23 mouse cellular contexts compared by ENCODE assay signal in genomic region chr3:33967184-33967583, GRCm38 (mm10). TPM values are rescaled to one million over a fixed set of nuclear protein-coding genes. Genes with fewer than 3 reads are reported as not detected.
A peak's percentile ranks its signal among the peaks of the same experiment; 100 is the strongest.
DNase-seq lines count a peak whose midpoint lies in the region; ATAC-seq and TF ChIP-seq lines count a peak whose summit lies in the region.
"Had no signal": no experiment of that assay in that cellular context is flagged by ENCODE, and none has a peak within 500 bp of the region (broad histone marks: within the 10 kb centered on the region; RNA-seq: fewer than 3 reads in every experiment).

No protein-coding gene starts in this region.

- H3K9me3 ChIP-seq in CH12.LX (replicated peaks; ENCODE audit: low read length) = no peaks in the 10 kb centered on the region
- H3K9me3 ChIP-seq in MEL (replicated peaks; ENCODE audit: insufficient read depth, low read length) = no peaks in the 10 kb centered on the region
- no peaks in the 10 kb centered on the region for H3K9me3 ChIP-seq in intestine, embryonic 16.5 days (ENCODE audit: control insufficient read depth, low read length)
- H3K9me3 ChIP-seq: G1E had no signal

- H3K36me3 ChIP-seq in CH12.LX (replicated peaks in 1 of 2; ENCODE audit: control insufficient read depth in 1 of 2, insufficient read depth in 1 of 2, low read length in 1 of 2) = no peaks in the 10 kb centered on the region
- peaks cover 0 to 16% of the 10 kb centered on the region in 2 experiments; a peak in 2 of 4 replicates for H3K36me3 ChIP-seq in MEL (ENCODE audit: control insufficient read depth in 1 of 2, insufficient read depth in 2 of 2, low read length in 2 of 2)
- H3K36me3 ChIP-seq in intestine, embryonic 16.5 days (ENCODE audit: control insufficient read depth, insufficient read depth, low read length) = no peaks in the 10 kb centered on the region
- H3K36me3 ChIP-seq: G1E had no signal

- no peak for ATAC-seq in intestine, embryonic 16.5 days
- ATAC-seq: activated CD4-positive, CD25-positive, alpha-beta regulatory T cell, adult 4 months; CD4-positive, CD25-positive, alpha-beta regulatory T cell, adult 4 months; Patski had no signal

- no peak for TF ChIP-seq POLR2A in CH12.LX (IDR thresholded peaks at IDR 0.05; ENCODE audit: low read depth, low read length)
- TF ChIP-seq POLR2A in MEL (IDR thresholded peaks at IDR 0.05; ENCODE audit: control insufficient read depth in 1 of 2, insufficient read depth in 1 of 2, low read depth in 1 of 2, low read length in 2 of 2, poor library complexity in 1 of 2) = no peak

- H3K27ac ChIP-seq in CH12.LX (ENCODE audit: insufficient read depth, low read depth) (no peak overlapping the region), MEL (ENCODE audit: control insufficient read depth, low read depth, low read length) (no peak overlapping the region; the same call in 1 of the 2 replicates)
- no peak overlapping the region for H3K27ac ChIP-seq in intestine, embryonic 16.5 days (ENCODE audit: low read length)

- in situ Hi-C loops in CH12.LX (cut with MboI; ENCODE audit: low pct_ligation_motif_present, low pct_unique_long_range_greater_than_20kb, low sequenced_read_pairs) = no loop called here

- no peak for TF ChIP-seq CTCF in CH12.LX (conservative IDR thresholded peaks at IDR 0.05 in 1 of 2, IDR thresholded peaks at IDR 0.05 in 1 of 2; ENCODE audit: low read depth in 2 of 2, low read length in 2 of 2)
- no peak for TF ChIP-seq CTCF in MEL (IDR thresholded peaks at IDR 0.05 in 2 of 3, conservative IDR thresholded peaks at IDR 0.05 in 1 of 3; ENCODE audit: control insufficient read depth in 1 of 3, insufficient read depth in 1 of 3, low read depth in 2 of 3, low read length in 3 of 3, poor library complexity in 1 of 3, severe bottlenecking in 1 of 3)

- H3K79me2 ChIP-seq in CH12.LX (replicated peaks; ENCODE audit: control insufficient read depth, extremely low read depth, insufficient read depth, poor library complexity, severe bottlenecking) = no peaks in the 10 kb centered on the region
- H3K79me2 ChIP-seq in MEL (ENCODE audit: control insufficient read depth, insufficient read depth, low read length, poor library complexity) = no peaks in the 10 kb centered on the region

- no peaks in the 10 kb centered on the region for H3K27me3 ChIP-seq in CH12.LX (replicated peaks)
- H3K27me3 ChIP-seq in MEL (ENCODE audit: control insufficient read depth in 1 of 2, insufficient read depth in 2 of 2, low read length in 2 of 2) = no peaks in the 10 kb centered on the region
- no peaks in the 10 kb centered on the region for H3K27me3 ChIP-seq in intestine, embryonic 16.5 days (replicated peaks; ENCODE audit: control insufficient read depth, insufficient read depth, low read length)

- no peak overlapping the region for H3K4me3 ChIP-seq in CH12.LX (replicated peaks in 1 of 3; ENCODE audit: low read depth in 2 of 3, low read length in 2 of 3, poor library complexity in 1 of 3)
- no peak overlapping the region for H3K4me3 ChIP-seq in MEL (ENCODE audit: control insufficient read depth in 1 of 2, insufficient read depth in 1 of 2, low read depth in 2 of 2, low read length in 2 of 2)
- no peak overlapping the region for H3K4me3 ChIP-seq in intestine, embryonic 16.5 days (ENCODE audit: low read length)

- WGBS in intestine, embryonic 16.5 days = 66% methylated on average over 8 of the region's 8 CpGs

- H3K9ac ChIP-seq in CH12.LX (ENCODE audit: insufficient read depth, low read depth) (no peak overlapping the region), MEL (ENCODE audit: control insufficient read depth, low read depth, low read length, poor library complexity, severe bottlenecking) (no peak overlapping the region)
- no peak overlapping the region for H3K9ac ChIP-seq in intestine, embryonic 16.5 days (ENCODE audit: low read depth, low read length)

- H3K4me1 ChIP-seq in CH12.LX (ENCODE audit: control insufficient read depth in 1 of 2, insufficient read depth in 2 of 2) = peaks cover 0 to 3% of the 10 kb centered on the region in 2 experiments; a peak in 1 of 4 replicates
- peaks cover 8 to 14% of the 10 kb centered on the region in 2 experiments for H3K4me1 ChIP-seq in MEL (ENCODE audit: control insufficient read depth in 1 of 2, insufficient read depth in 2 of 2, low read length in 2 of 2)
- no peaks in the 10 kb centered on the region for H3K4me1 ChIP-seq in intestine, embryonic 16.5 days (ENCODE audit: control insufficient read depth, insufficient read depth, low read length)

- dilution Hi-C loops in CH12.LX (cut with MboI; ENCODE audit: extremely low pct_ligation_motif_present, extremely low pct_unique_long_range_greater_than_20kb, low sequenced_read_pairs) = no loop called here

- TF ChIP-seq RAD21 in CH12.LX (IDR thresholded peaks at IDR 0.05; ENCODE audit: low read depth, low read length) (no peak), MEL (IDR thresholded peaks at IDR 0.05; ENCODE audit: low read depth, low read length) (no peak)

- TF ChIP-seq EP300 in CH12.LX (IDR thresholded peaks at IDR 0.05; ENCODE audit: low read length) (no peak), MEL (IDR thresholded peaks at IDR 0.05; ENCODE audit: low read depth in 1 of 2, low read length in 2 of 2) (no peak)

- DNase-seq in CH12.LX (ENCODE audit: extremely low read depth) (no peak), MEL (ENCODE audit: low read depth, low spot score) (peak; percentile 18), NIH3T3 (ENCODE audit: low read depth) (peak; percentile 3)
- no peak for DNase-seq in right cerebral cortex, postnatal 36 days (ENCODE audit: low spot score in 2 of 2)
- DNase-seq in urinary bladder, postnatal 10 days (ENCODE audit: low spot score) = no peak
- DNase-seq: adrenal gland, adult 2 months; adrenal gland, adult 8-10 months; adrenal gland, postnatal 10 days; adrenal gland, postnatal 14 days; adrenal gland, postnatal 25 days; adrenal gland, postnatal 36 days; B cell, adult 2 months; cerebellum, adult 11 months; cerebellum, adult 11-12 months; cerebellum, adult 18-20 months; cerebellum, adult 2 months; cerebellum, adult 8-10 months; cerebellum, adult 9-10 months had no signal

- no peak overlapping the region for H3K4me2 ChIP-seq in CH12.LX (ENCODE audit: insufficient read depth, low read depth, poor library complexity, severe bottlenecking)
- no peak overlapping the region for H3K4me2 ChIP-seq in intestine, embryonic 16.5 days (ENCODE audit: low read depth, low read length)

TF ChIP-seq in CH12.LX, 34 proteins besides CTCF, POLR2A, EP300 and RAD21:
- TF ChIP-seq BHLHE40 (IDR thresholded peaks at IDR 0.05; ENCODE audit: low read depth, low read length) (0 out of 2 replicates have a peak, but pooled peaks have one; percentile 14), CHD1 (IDR thresholded peaks at IDR 0.05; ENCODE audit: low read depth, low read length) (no peak)

TF ChIP-seq in MEL, 35 proteins besides CTCF, POLR2A, EP300 and RAD21:
- TF ChIP-seq TBP (IDR thresholded peaks at IDR 0.05; ENCODE audit: low read depth, low read length) (no peak), POLR2AphosphoS2 (IDR thresholded peaks at IDR 0.05; ENCODE audit: low read length) (no peak), SMC3 (IDR thresholded peaks at IDR 0.05; ENCODE audit: low read depth, low read length) (no peak), MAX (IDR thresholded peaks at IDR 0.05; ENCODE audit: low read length) (peak; percentile 30; the same call in 1 of the 2 replicates), ELF1 (IDR thresholded peaks at IDR 0.05; ENCODE audit: low read depth, low read length) (no peak), USF1 (IDR thresholded peaks at IDR 0.05; ENCODE audit: low read depth, low read length) (peak; percentile 83), BHLHE40 (IDR thresholded peaks at IDR 0.05; ENCODE audit: borderline replicate concordance, low read depth, low read length) (peak; percentile 57), HCFC1 (IDR thresholded peaks at IDR 0.05; ENCODE audit: low read depth, low read length) (no peak), ZKSCAN1 (IDR thresholded peaks at IDR 0.05; ENCODE audit: low read depth, low read length) (no peak), NRF1 (IDR thresholded peaks at IDR 0.05; ENCODE audit: insufficient read depth, low read depth, low read length, poor library complexity, severe bottlenecking) (no peak), CHD1 (IDR thresholded peaks at IDR 0.05; ENCODE audit: low read depth, low read length) (no peak), UBTF (IDR thresholded peaks at IDR 0.05; ENCODE audit: borderline replicate concordance, insufficient read depth, low read depth, low read length) (no peak), USF2 (IDR thresholded peaks at IDR 0.05; ENCODE audit: borderline replicate concordance in 1 of 2, insufficient read depth in 1 of 2, low read depth in 1 of 2, low read length in 2 of 2) (0 out of 4 replicates have a peak, but pooled peaks of 1 of the 2 experiments have one; percentile 22), GABPA (IDR thresholded peaks at IDR 0.05; ENCODE audit: low read depth, low read length) (no peak)

RNA-seq across cellular contexts. Expression of gene Fxr1, which starts 52.6 kb away (rescaled TPM):
- total RNA-seq in CH12.LX (2012; rRNA removed) (83.5 and 83.9 TPM in 2 replicates), CH12.LX (2014; rRNA removed) (120 and 130 TPM in 2 replicates), MEL (2012; rRNA removed) (98.3 and 105 TPM in 2 replicates)
- polyA plus RNA-seq in CH12.LX (2012; ENCODE audit: insufficient read length, low read depth) (119 and 131 TPM in 2 replicates), MEL (2012; ENCODE audit: insufficient read depth in 1 of 2, insufficient read length in 2 of 2, low read depth in 1 of 2, low replicate concordance in 2 of 2, missing spikeins in 1 of 2) (100 to 1,000 TPM in 1 of 2 experiments, 10 to 100 TPM in 1; 92.8 to 123 TPM)
- 34.9 and 35.3 TPM in 2 replicates for polyA plus RNA-seq in intestine, embryonic 16.5 days (2015; fragmentation: Nextera tagmentation; extraction: Ambion mirVana)

Comparison
In these comparisons a context has a peak if more than half of its experiments do, and no peak if none do; other contexts are left out.
1. DNase-seq: peak in MEL (single experiment) and NIH3T3 (single experiment); none in CH12.LX (single experiment), right cerebral cortex, postnatal 36 days (0 of 2) and urinary bladder, postnatal 10 days (single experiment).
2. Of the 35 proteins assayed by ChIP-seq in both MEL and CH12.LX: peak only in MEL: MAX and USF1; only in CH12.LX: none; in both: BHLHE40; in neither: 31; mixed calls (peak in some experiments, not most) for 1.